Mouse (Mus musculus) heart, postnatal 10 days (tissue): ENCODE measurements around the gene Ptprq. TPM values are rescaled to one million over a fixed set of nuclear protein-coding genes. Genes with fewer than 3 reads are reported as not detected.
A peak's percentile ranks its signal among the peaks of the same experiment; 100 is the strongest.

Experiments
- DNase-seq, 2 experiments: peaks; one replicate each; pipeline ENCODE4 v3.0.0; 2021
- intact Hi-C: fragments of 180-260 bp; cut with DNase I; formaldehyde crosslinking; loops from one replicate; pipeline ENCODE4 v1.15.1; 2025
- total RNA-seq, 2 experiments: library from RNA; stranded (reverse); gene quantifications; 2 replicates each; pipeline ENCODE4 v1.2.3; 2021

Ptprq gene
- total RNA-seq, 2 experiments from 2014 or later, result 0.10 TPM; not detected in 1

DNA sequence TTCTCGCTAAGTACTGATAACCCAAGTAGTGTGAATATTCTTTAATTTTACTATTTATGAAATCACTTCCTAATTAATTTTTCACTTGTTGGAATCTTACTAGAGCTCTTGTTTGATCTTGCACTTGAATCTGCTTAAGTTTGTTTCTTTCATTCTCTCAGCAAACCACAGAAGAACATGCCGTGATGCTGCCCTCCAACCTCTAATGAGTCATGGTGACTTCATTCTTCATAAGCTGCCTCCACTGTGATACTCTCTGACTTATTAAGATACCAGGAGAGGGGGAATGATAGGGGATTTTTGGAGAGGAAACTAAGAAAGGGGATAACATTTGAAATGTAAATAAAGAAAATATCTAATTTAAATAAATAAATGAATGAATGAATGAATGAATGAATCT lies 60.7 kb downstream of the Ptprq start:
- no peak for DNase-seq
- intact Hi-C loops, result no loop called here

DNA sequence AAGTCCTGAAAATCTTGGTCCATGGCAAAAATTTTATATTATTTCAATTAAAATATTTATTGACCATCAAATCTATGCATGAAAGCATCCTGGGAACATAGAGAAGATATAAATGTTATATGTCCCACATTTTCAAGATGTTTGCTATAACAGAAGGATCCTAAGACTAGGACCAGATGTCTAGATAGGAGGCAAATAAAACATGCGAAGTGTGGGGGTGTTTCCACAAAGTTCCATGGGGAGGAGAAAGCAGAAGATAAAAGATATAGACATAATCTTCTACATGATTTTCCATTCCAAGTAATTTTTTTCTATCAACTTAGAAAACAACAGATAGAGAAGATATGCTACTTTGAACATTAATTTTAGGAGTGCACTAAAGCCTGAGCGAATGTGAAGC lies 70.2 kb downstream of the Ptprq start:
- intact Hi-C loops, result no loop called here
- DNase-seq, result no peak

DNA sequence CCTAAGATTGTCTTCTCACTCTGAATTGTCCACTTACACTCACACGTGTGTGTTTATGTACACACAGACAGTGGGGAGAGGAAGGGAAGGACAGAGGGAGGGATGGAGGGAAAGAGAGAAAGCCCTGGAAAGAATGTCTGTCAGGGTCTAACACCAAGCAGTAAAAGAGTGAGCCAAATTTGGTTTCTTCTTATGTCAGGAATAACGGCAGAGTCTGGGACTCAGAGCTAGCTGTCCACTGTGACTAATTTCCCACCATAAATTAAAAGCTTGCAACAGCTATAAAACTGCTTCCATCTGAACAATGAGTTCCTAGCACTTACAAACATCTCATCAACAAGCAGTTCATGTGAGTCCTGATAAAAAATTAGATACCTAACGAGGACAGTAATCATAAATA lies 91.7 kb downstream of the Ptprq start:
- no peak for DNase-seq
- intact Hi-C loops, result no loop called here

DNA sequence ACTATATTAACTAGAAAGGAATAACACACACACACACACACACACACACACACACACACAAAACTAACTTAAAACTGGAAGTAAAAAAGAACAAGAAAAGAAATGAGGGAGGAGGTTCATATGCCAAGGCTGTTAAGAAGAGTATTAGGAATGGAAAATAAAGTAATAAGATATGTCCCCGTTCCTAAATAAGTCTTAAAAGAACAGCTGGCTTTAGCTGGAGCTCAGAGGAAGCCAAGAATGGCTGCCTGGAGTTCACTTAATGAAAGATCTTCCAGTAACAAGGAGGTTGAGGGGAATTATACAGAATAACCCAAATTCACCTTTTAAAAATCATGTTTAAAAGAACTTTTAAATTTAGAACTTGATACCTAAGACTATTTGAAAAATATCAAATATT lies 93.2 kb downstream of the Ptprq start:
- intact Hi-C loops, result no loop called here
- peak; percentile 27 to 38 for DNase-seq

DNA sequence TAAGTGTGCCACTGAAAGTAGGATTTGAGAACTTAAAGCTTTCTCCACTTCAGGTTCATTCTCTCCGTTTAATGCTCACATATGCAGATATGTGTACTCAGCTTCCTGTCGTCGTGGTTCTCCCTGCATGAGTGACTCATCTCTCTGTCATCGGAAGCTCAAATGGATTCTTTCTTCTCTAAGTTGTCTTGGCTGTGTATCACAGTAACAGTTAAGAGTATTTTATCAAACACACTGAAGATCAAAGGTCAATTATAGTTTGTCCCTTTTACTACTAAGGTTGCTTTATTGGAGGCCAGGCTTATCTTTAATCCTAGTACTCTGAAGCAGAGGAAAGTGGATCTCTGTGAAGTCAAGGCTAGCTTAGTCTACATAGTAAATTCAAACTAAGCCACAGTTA lies 95.6 kb downstream of the Ptprq start:
- intact Hi-C loops, result no loop called here
- DNase-seq, result no peak

DNA sequence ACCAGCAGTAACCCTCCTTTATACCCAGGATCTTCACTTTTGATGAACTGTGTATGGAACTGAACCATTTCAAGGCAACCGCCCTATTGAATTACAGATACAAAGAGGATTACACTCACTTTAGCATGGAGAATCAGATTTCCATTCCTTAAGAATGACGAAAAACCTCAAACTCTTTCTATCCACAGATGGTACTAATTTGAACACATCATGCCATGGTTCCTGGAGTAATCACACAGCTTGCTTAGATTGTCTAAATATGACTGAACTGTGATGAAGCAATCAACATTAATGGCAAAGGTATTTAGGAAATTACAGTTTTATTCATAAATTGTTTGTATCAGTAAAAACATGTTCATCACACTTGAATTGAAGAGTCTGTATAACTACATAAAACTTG lies 104.4 kb downstream of the Ptprq start:
- intact Hi-C loops, result no loop called here
- no peak for DNase-seq

DNA sequence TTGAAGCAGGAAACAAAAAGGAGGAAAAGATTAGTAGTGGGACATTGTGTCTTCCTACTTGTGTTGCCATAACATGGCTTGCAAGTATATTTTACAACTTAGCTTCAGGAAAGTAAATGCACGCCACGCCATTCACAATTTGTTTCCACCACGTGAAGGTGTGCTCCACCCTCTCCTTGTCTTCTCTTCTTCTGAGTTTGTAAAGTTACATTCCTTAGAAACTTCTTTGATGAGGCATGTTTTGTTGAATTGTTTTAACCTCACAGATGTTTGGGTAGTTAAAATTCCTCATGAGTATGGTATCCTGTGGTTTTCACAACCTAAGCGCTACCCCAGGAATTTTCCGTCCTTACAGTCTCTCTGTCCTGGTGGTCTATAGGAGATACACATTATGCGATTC lies 118.5 kb downstream of the Ptprq start:
- intact Hi-C loops, result no loop called here
- DNase-seq, result no peak

DNA sequence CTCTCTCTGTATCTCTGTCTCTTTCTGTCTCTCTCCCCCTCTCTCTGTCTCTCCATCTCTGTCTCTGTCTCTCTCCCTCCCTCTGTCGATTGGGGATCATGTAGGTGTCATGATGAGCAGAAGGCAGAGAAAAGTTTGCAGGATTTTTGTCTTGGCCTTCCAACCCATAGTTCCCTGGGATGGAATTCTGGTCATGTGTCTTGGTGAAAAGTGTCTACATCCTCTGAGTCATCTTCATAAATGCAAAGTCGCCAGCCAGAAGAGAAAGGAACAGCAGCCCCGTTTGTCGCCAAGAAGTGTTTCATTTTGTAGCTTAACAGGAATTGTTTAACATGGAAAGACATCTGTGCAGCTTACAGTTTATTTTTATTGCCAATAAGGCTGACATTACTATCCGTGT lies 136.5 kb downstream of the Ptprq start:
- DNase-seq, result no peak
- intact Hi-C loops, result no loop called here

DNA sequence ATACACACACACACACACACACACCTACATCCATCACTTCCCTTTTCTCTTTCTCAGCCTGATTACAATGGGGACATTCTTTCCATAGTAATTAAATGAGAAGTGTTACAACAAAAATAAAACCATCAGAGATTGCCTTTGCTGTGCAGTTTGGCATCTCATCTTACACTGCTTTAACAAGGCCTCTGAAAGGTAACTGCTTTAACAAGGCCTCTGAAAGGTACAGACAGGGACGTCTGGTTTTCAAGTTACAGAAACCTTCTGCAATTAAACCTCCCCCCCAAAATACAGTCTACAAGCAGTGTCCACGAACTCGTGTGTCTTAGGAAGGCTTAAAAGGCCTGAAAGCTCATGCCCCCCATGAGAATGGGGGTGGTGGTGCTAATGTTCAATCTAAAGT lies 150.8 kb downstream of the Ptprq start:
- intact Hi-C loops, result no loop called here
- DNase-seq, result no peak

DNA sequence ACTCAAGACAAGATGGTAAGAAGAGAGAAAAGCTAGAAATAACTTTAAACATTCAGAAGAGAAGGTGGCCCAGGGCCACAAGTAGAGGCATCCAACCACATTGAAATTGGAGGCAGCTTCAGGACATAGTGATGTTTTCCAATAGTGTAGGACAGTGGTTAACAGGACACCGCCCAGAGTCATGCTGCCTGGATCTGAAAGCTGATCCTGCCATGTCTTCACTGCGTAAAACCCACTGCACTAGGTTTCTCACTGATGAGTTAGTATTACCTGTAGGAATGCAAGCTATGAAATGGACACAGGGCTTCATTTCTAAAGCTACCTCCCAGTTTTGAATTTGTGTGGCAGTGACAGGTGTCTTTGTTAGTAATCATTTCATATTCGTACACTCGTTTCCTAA lies 151.6 kb downstream of the Ptprq start:
- DNase-seq, result no peak
- intact Hi-C loops, result no loop called here

DNA sequence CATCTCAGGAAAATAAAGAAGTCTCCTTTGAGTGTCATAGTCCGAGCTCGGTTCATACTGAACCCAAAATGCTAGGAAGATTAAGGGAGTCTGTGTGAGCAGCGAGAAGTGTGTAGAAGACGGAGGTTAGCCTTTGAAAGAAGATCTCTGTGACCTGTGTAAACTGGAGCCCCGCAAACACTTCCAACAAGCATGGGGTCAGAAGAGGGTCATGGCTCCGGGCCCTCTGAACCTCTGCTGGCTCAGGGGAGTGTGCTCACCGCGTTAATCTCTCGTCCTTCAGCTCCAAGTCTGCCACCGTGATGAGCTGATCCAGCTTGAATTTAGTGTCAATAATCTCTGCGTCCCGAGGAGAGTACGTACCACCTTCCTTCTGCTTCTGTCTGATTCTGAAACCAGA lies 157.0 kb downstream of the Ptprq start:
- intact Hi-C loops, result no loop called here
- no peak for DNase-seq

DNA sequence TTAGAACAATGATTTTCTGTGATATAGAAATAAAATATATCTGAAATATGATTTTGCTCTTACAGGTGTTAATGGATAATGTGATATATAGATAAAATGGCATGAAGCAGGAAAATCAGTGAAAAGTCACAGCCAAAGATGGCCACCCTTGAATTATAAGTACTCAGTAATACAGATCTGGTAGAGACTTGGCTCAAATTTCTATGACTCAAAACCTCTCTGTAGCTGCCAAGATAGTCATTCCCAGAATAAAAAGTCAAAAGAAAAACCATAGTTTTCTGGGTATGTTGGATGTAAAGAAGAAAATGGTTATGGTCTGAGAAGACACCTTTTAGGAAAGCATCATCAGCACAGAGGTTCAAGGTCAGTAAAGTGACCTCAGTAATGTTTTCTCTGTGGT lies 159.0 kb downstream of the Ptprq start:
- intact Hi-C loops, result no loop called here
- DNase-seq, result no peak

DNA sequence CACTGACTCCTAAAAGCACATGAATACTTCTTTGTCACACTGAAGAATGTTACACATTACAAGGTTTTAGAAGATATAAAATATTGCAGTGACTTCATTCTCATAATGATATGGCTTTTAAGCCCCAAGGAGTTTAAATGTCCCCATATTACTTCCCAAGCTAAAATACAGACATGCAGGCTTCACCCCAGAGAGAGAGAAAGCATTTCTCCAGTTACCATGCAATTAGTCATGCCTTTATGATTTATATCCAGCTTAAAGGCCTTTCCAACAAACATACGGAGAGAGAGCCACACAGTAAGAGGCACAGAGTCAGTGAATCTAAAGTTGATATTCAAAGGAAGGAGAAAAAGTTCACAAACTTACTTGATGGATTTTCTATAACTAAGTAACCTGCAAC lies 176.8 kb downstream of the Ptprq start:
- DNase-seq, result no peak
- intact Hi-C loops, result no loop called here

DNA sequence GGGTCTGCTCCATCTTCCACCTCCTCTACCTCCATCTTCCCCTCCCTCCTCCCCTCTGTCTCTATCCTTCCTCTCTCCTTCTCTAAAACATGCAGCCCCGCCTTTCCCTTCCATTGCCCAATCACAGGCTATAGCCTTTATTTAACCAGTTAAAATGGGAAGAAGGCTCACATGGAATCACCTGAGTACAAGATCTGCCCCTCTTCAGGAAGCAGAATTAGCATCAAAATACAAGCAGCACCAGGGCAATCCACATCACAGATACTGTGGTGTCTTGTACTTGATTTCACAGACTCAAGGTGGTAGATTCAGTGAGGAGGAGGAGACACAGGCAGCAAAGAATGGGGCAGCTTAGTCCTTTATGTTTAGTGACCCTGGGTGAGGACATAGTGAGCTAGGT lies 191.1 kb downstream of the Ptprq start:
- intact Hi-C loops, result no loop called here
- no peak for DNase-seq

DNA sequence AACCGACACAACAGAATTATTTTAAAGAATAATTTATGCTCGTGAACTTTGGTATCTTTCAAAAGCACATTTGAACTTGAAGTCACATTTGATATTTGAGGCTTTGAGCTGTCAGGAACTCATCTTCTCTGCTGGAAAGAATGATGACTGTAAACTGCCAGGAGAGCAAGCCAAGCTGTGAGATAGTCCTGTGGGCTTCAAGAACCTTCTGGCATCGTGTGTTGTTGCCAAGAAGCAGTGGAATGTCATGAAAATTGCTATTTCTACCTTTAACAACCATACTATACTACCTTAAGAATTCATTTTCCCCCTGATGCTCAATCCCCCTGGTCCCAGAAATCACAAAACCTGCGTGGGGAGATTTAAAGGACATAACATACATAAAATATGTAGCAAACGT lies 200.6 kb downstream of the Ptprq start:
- intact Hi-C loops, result no loop called here
- DNase-seq, result no peak

DNA sequence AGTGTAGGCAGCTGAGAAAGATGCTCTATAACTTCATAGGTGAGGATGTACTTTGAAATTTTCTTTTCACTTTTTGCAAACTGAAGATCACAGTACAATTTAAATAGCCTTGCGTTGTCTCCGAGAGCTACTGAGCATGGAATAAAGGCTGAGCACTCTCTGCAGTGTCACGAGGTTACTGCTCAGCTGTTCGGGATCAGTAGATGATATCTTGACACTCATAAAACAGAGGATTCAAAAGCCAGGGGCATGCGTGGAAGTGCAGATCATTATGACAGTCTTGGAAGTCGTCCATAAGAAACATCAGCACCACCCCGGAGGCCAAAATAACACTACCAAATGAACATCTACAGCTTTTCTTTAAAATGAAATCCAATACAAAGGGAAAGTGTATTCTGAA lies 203.2 kb downstream of the Ptprq start:
- no peak for DNase-seq
- intact Hi-C loops, result no loop called here

DNA sequence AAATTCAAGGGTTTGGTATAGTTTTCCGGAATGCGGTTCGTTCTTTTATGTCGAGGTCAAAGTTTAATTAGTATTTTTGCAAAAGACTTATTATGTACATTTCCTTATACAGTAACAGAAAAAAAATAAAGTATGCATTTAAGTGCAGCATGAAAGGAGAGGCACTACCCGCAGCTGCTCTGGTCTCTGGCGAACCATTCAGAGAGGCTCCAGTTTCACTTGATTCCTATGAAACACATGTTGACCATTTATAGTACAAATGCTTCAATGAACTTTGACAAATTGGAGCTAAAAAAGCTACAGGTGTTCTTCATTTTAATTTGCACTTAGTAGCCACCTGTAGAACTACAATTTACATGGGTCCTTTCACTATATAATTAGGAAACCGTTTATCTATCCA lies 205.1 kb downstream of the Ptprq start:
- no peak for DNase-seq
- intact Hi-C loops, result no loop called here

DNA sequence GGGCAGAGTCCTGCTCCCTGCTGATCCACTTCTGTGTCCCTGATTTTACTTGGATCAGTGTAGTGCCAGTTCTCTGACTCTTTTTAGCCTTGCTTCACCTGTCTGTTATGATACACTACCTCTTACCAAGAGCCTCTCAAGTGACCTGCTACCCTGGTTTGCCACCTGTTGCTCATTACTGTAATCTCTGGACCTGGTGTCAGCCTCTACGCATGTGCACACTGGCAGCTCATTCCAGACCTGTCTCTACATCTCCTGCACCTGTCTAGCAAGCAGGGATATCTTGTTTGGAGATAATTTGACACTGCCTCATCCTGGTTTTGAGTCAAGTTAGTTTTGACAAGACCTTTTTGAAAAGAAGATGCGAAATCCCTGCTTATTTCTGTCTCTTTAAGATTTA lies 213.5 kb downstream of the Ptprq start:
- DNase-seq, result no peak
- intact Hi-C loops, result no loop called here

DNA sequence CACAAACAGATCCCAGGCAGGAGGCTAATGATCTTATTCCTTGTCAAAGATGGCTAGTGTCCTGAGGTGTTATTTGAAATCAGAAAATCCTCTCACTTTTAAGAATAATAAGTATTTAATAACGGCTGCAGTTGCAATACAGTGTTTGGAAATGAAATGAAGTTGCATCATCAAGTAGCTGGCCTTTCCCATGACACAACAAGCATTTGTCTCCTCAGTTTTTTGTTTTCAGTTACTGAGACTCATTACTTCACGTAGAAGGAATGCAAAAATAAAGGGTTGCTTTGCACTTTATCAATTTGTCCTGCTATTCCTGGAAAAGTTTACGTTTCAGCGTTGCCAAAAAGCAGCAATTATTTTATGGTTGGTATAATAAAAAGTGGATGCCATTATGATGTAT lies 216.4 kb downstream of the Ptprq start:
- intact Hi-C loops, result no loop called here
- no peak for DNase-seq

DNA sequence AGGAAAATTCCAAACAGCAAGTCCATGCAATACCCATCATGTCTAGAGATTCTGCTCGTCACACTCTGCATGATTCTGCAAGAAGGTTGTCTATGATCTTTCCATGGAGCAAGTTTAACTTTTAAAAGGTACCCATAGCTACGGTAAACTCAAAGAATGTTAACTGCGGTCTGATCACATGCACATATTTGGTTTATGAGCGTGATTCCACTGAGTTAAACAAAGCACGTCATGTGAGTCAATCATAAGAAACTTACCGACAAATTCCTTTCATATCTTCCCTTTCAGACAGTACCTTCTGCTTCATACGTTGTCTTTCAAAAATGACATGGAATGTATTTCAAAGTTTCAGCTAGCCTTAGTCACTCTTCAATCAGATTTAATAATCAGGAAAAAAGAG lies 217.7 kb downstream of the Ptprq start:
- no peak for DNase-seq
- intact Hi-C loops, result no loop called here

DNA sequence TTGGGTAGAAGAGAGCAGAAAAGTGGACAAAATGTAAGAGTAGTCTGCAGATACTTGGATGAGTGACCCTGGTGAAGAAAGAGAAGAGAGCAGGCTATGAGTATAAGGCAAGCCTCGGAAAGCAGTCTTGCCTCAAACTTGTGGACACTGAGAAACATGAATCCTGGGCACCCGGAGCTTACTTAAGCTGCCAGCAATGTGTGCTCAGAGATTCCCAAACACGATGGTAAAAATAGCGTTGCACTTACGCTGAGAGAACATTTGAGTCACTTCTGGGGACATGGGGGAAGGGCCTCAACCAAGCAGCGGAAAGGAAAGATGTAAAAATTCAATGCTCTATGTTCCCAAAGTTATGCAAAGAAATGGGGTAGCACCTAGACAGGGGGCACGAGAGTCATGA lies 220.2 kb downstream of the Ptprq start:
- intact Hi-C loops, result no loop called here
- peak; percentile 37 to 56 for DNase-seq

DNA sequence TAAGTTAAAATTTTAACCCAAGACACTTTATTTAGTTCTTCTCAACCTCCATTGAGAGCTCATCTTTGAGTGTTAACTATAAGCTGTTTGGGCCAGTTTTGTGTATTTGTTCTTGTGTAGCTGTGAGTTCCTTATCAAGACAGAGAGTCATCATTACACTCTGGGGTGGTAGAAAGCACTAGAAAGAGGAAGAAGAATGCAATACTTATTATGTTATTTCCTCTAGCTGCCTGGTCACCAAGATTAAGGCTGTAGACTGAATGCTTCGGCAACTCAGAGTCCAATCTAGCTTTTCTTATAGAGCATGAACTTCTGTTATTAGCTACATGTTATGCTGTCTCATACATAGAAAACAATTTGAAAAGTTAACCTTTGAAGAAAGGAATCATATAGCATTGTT lies 223.4 kb downstream of the Ptprq start:
- intact Hi-C loops, result no loop called here
- no peak for DNase-seq

DNA sequence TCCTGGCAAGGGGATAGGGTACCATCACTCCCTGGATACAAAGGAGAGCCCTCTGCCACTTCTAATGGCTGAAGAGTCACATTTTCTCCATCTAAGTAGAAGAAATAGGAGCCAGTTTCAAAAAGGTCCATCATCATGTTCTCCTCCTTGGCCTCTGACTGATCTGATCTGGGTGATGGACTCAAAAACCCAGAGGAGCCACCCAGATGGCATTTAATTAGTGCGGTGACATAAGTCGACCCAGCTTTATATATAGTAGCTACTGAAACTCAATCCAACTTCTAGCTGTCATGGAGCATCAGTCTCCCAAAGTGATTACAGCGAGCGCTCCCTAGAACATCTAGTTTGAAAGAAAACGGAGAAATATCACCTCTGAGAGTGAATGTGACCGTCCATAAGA lies 225.3 kb downstream of the Ptprq start, which contains the start of gene Myf6:
Gene Myf6, minus strand, starts transcription at position 170 of the 400 bp plus-strand sequence.
- DNase-seq, result no peak
- intact Hi-C loops, result no loop called here
